Mouse (Mus musculus) lung, postnatal 0 days (tissue): ENCODE results near the gene Fto. TPM values are rescaled to one million over a fixed set of nuclear protein-coding genes. Genes with fewer than 3 reads are reported as not detected.
A peak's percentile ranks its signal among the peaks of the same experiment; 100 is the strongest.

Experiments used
- ATAC-seq: fragments of 200-750 bp; cut with Nextera tagmentation; 2 replicates; pipeline ENCODE4 v1.8.0; 2017; ENCODE audit warnings: moderate library complexity
- DNase-seq: peaks from one replicate; pipeline ENCODE4 v3.0.0-alpha.2; 2016; ENCODE audit warnings: low spot score
- H3K27ac ChIP-seq: fragments of 300-500 bp; sonication (generic); 2 replicates; pipeline ENCODE4 v1.5.1; 2014; ENCODE audit warnings: antibody characterized with exemption, mild to moderate bottlenecking, low read length, mixed read lengths
- H3K27me3 ChIP-seq: fragments of 300-500 bp; sonication (generic); replicated peaks from 2 replicates; pipeline ENCODE4 v1.6.1; 2014; ENCODE audit warnings: low read length, mixed read lengths; ENCODE audit not compliant: insufficient read depth
- H3K36me3 ChIP-seq: fragments of 300-500 bp; sonication (generic); 2 replicates; pipeline ENCODE4 v1.6.1; 2014; ENCODE audit warnings: low read length, mixed read lengths; ENCODE audit not compliant: insufficient read depth
- H3K4me1 ChIP-seq: fragments of 300-500 bp; sonication (generic); 2 replicates; pipeline ENCODE4 v1.6.1; 2014; ENCODE audit warnings: antibody characterized with exemption, low read depth, low read length, mixed read lengths; ENCODE audit not compliant: insufficient read depth
- H3K4me2 ChIP-seq: fragments of 300-500 bp; sonication (generic); replicated peaks from 2 replicates; pipeline ENCODE4 v1.6.1; 2014; ENCODE audit warnings: low read depth, mild to moderate bottlenecking, low read length, moderate library complexity, mixed read lengths
- H3K4me3 ChIP-seq: fragments of 300-500 bp; sonication (generic); 2 replicates; pipeline ENCODE4 v1.5.1; 2014; ENCODE audit warnings: low read depth, low read length
- H3K9ac ChIP-seq: fragments of 300-500 bp; sonication (generic); replicated peaks from 2 replicates; pipeline ENCODE4 v1.6.1; 2014; ENCODE audit warnings: low read depth, mild to moderate bottlenecking
- H3K9me3 ChIP-seq: fragments of 300-500 bp; sonication (generic); 2 replicates; pipeline ENCODE4 v1.6.1; 2016; ENCODE audit warnings: low read length, mixed read lengths
- CTCF ChIP-seq: IDR thresholded peaks from 2 replicates; pipeline ENCODE4 v1.5.1; 2016; ENCODE audit warnings: antibody characterized with exemption, mild to moderate bottlenecking
- EP300 ChIP-seq: IDR thresholded peaks from 2 replicates; pipeline ENCODE4 v1.6.1; 2016; ENCODE audit warnings: antibody characterized with exemption, mild to moderate bottlenecking, control low read depth
- WGBS: fragments of 180-500 bp; shearing (Covaris S2); extraction: QIAGEN DNeasy Blood & Tissue Kit; methylation state at CpG from one replicate; pipeline ENCODE4 v1.1.7; 2014; 5-methylcytosine and 5-hydroxymethylcytosine counted together
- polyA plus RNA-seq: library from polyadenylated mRNA; unstranded; fragments of >200 nt; fragmentation: Nextera tagmentation; extraction: Ambion mirVana; gene quantifications from 2 replicates; pipeline ENCODE4 v1.2.1, GENCODE M21; 2015

The Fto gene
- polyA plus RNA-seq, 1 experiment from 2014 or later: 29.8 TPM

DNA sequence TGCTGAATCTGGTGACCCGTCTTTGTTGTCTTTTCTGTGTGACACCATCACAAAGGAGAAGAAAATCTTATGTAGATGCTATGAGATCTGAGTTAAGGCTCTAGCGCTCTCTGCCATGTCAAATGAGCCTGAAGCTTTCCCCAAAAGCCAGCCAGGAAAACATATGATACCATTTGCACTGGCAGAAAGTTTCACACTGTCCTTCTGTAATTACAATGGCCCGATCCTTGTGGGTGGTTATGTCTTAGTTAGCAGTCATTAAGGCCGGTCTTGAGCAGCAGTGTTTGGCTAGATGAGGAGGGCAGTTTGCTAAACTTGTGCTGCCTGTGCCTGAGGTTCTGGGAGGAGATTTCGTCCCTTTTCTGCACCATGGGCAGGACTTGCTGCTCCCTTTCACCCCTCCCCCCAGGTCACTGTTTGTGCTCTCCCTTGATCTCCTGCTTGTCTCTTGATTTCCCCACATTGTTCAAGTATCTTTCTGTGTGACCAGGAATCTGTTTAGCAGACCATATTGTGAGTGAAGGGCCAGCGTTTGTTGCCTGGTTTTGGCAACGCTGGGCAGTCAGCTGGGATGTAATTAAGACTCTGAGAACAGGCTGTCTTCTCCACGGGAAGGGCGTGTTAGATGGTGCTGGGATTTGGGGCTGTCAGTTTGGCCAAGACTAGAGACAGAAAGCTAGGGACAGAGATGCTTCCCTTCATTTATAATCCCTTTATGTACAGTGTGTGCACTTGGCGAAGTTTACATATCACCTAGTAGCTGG lies 238.6 kb downstream of the Fto start:
- H3K4me3 ChIP-seq: no peak overlapping the region
- ATAC-seq (peak; percentile 33), DNase-seq (peak; percentile 30)
- no peak for TF ChIP-seq EP300
- TF ChIP-seq CTCF: no peak
- no peak overlapping the region for H3K4me2 ChIP-seq
- H3K27ac ChIP-seq: no peak overlapping the region
- no peaks in the 10 kb centered on the region for H3K9me3 ChIP-seq
- H3K9ac ChIP-seq: no peak overlapping the region
- 63% methylated on average over 10 of the region's 10 CpGs for WGBS
- no peaks in the 10 kb centered on the region for H3K36me3 ChIP-seq
- no peaks in the 10 kb centered on the region for H3K27me3 ChIP-seq
- H3K4me1 ChIP-seq: no peaks in the 10 kb centered on the region

DNA sequence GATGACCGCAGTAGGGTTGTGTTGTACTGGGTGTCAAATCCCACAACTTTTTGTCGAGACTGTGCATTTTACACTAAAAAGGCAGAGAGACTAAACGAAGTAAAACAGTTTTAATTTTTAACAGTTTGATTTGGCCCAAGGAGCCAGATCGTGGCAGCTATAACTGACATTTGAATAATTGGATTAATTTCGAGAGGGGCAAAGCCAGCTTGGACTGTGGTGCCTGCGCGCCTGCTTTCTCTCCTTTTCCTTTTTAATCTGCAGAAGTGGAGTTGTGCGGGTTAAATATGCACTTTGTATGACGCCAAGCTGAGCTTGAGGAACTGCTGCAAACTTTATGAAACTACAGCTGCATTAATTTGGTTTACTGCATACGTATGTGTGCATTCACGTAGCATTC lies 239.3 kb downstream of the Fto start:
- ATAC-seq: no peak
- Histone ChIP-seq H3K9ac (no peak overlapping the region), H3K4me2 (no peak overlapping the region), H3K4me1 (no peaks in the 10 kb centered on the region), H3K27ac (no peak overlapping the region), H3K9me3 (no peaks in the 10 kb centered on the region), H3K36me3 (no peaks in the 10 kb centered on the region), H3K27me3 (no peaks in the 10 kb centered on the region), H3K4me3 (no peak overlapping the region)
- no peak for DNase-seq
- TF ChIP-seq EP300 (no peak), CTCF (no peak)
- WGBS: 92% methylated on average over 11 of the region's 11 CpGs

DNA sequence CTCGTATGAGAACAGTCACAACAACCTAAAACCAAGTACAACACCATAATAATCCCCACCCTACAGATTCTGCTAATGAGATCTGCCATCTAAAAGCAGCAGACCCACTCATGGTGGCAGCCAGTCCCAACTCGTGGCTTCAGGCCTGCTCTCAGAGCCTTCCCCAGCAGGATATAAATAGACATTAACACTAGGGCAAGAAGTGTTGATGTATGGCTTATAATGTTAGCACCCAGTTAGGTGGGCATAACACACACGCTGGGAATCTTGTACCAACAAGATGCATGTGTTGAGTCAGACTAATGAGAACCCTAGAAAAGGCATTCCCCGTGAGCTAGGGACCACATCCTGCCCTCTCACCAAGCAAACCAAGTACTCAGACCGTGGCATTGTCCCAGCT lies 240.1 kb downstream of the Fto start:
- Histone ChIP-seq H3K27ac (no peak overlapping the region), H3K9ac (no peak overlapping the region), H3K4me2 (no peak overlapping the region), H3K27me3 (no peaks in the 10 kb centered on the region), H3K9me3 (no peaks in the 10 kb centered on the region), H3K36me3 (no peaks in the 10 kb centered on the region), H3K4me3 (no peak overlapping the region), H3K4me1 (no peaks in the 10 kb centered on the region)
- TF ChIP-seq EP300 (no peak), CTCF (no peak)
- WGBS: 66% methylated on average over 5 of the region's 5 CpGs
- no peak for DNase-seq
- ATAC-seq: no peak

DNA sequence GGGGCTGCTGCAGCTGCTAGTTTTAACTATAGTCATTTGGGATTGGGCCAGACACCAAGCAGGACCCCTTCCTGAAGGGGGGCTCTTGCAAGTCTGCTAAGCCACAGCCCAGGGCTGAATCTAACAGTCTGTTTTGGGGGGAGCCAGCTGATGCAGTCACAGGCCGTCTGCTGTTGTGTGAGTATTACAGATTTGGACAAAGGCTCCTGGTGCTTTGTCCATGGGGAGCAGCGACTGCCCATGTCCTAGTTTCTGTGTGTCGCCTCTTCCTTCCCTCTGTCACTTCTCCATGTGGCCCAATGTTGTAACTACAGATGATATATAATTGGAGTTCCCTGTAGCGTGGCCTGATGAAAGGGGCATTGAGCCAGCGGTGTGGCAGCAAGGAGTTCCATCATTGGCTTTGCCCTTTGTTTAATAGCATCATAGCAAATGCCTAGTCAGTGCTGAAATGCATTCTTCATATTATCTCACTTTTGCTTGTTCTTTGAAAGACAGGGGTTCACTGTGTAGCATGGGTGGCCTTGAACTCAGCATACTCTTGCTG lies 243.8 kb downstream of the Fto start:
- TF ChIP-seq EP300 (no peak), CTCF (no peak)
- Histone ChIP-seq H3K27ac (no peak overlapping the region), H3K4me2 (no peak overlapping the region), H3K9ac (no peak overlapping the region), H3K4me1 (no peaks in the 10 kb centered on the region; the same call in 1 of the 2 replicates), H3K9me3 (no peaks in the 10 kb centered on the region), H3K4me3 (no peak overlapping the region), H3K27me3 (no peaks in the 10 kb centered on the region), H3K36me3 (no peaks in the 10 kb centered on the region)
- no peak for ATAC-seq
- DNase-seq: no peak
- 76% methylated on average over 5 of the region's 5 CpGs for WGBS

DNA sequence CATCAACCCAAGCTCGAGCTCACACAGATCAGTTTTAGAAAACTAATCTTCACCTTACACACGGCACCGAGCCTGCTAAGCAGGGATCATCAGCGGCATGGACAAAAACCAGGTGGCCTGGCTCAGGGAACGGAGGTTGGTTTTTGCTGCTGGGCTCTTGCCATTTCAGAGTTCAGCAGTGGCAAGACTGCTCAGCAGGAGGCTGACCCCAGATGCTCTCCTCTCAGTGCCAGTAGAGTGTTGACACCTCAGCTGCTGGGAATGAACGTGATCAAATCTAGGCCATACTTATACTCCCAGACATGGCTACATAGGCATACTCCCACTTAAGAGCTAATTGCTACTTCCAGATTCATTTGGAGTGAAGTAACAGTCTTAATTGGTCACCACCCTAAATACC lies 245.1 kb downstream of the Fto start:
- H3K27me3 ChIP-seq: no peaks in the 10 kb centered on the region
- no peak overlapping the region for H3K4me3 ChIP-seq
- no peaks in the 10 kb centered on the region for H3K36me3 ChIP-seq
- no peaks in the 10 kb centered on the region for H3K9me3 ChIP-seq
- WGBS: 73% methylated on average over 6 of the region's 6 CpGs
- H3K4me1 ChIP-seq: peaks cover 3% of the 10 kb centered on the region; the same call in 1 of the 2 replicates
- ATAC-seq: no peak
- no peak overlapping the region for H3K4me2 ChIP-seq
- H3K9ac ChIP-seq: no peak overlapping the region
- TF ChIP-seq CTCF: no peak
- TF ChIP-seq EP300: no peak
- DNase-seq: no peak
- no peak overlapping the region for H3K27ac ChIP-seq

DNA sequence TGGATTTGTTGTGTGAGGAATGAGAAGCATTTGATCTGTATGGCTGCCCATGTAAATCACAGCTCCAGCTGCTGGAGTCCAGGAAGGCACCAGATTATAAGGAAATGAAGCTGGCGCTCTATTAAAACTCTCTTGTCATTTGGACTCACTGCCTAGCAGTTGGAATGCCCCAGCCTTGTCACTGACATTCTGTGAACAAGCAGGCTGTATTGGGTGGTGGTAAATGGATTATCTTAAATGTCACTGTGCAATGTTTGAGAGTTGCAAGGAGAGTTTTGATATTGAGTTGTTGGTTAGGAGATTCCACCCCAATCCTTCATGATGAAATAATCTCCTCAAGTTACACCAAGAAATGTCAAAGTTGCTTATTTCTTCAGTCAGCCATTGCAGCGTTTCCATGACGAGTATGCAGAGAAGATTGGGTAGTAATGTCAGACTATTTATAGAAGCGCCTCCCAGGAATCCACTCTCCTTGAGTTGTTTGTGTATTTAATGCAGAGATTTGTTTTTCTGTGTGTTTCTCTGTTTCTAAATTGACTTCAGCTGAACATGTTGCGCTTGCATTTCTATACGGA lies 246.8 kb downstream of the Fto start:
- Histone ChIP-seq H3K9me3 (no peaks in the 10 kb centered on the region), H3K4me1 (peaks cover 3% of the 10 kb centered on the region; the same call in 1 of the 2 replicates), H3K4me3 (no peak overlapping the region), H3K4me2 (no peak overlapping the region), H3K27me3 (no peaks in the 10 kb centered on the region), H3K9ac (no peak overlapping the region), H3K36me3 (no peaks in the 10 kb centered on the region), H3K27ac (peak overlapping the region; percentile 62; the same call in 1 of the 2 replicates)
- 45% methylated on average over 6 of the region's 6 CpGs for WGBS
- ATAC-seq: peak; percentile 83
- DNase-seq: peak; percentile 89
- TF ChIP-seq EP300 (peak; percentile 50), CTCF (no peak)
